Mouse (Mus musculus) G1E (cell line): Measurements from ENCODE around the gene Bod1l.

Experiments
- CTCF ChIP-seq: IDR thresholded peaks from 2 replicates; pipeline ENCODE4 v1.5.1; 2012; ENCODE audit warnings: low read depth, low read length, inconsistent platforms, mixed read lengths
- GATA1 ChIP-seq: IDR thresholded peaks from 2 replicates; pipeline ENCODE4 v1.6.1; 2012; ENCODE audit warnings: borderline replicate concordance, low read length, inconsistent platforms, mixed read lengths
- TAL1 ChIP-seq: conservative IDR thresholded peaks from 2 replicates; pipeline ENCODE4 v1.6.1; 2012; ENCODE audit warnings: low read depth, low read length, inconsistent platforms, mixed read lengths

GRCm38 (mm10) chr5:41760071-41760470, 84.0 kb downstream of the Bod1l start:
- TF ChIP-seq CTCF, result no peak
- TF ChIP-seq GATA1, result no peak
- TF ChIP-seq TAL1, result no peak
